Mouse (Mus musculus): ENCODE measurements around the gene Lpcat2. TPM values are rescaled to one million over a fixed set of nuclear protein-coding genes. Genes with fewer than 3 reads are reported as not detected.

Gene Lpcat2
- polyA plus RNA-seq, 1 experiment from 2014 or later, result 7.3 TPM

DNA sequence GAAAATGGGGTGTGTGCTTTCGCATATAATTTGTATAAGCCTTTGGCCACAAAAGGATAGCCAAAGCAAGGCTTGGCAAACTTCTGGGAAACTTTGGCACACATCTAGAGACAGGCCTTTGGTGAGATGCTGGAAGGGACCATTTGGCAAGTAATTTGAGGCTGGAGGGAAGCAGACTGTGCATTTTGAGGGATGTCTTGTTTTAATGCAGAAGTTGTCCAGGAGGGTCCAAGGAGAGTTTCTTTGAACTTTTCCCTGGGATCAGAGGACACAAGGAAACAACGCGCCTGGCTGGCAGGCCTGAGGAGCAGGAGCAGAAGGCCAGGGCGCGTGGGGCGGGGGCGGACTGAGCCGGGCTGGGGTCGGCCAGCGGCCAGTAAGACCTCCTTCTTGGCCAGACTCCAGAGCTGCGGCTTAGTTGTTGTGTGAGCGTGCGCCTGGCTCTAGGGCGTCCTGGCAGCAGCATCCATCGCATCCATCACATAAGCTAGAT, 26.8 kb upstream of the Lpcat2 start:
- Histone ChIP-seq H3K27ac (ENCODE audit: low read length) (no peak overlapping the region), H3K4me2 (ENCODE audit: low read length) (peak overlapping the region; percentile 17; the same call in 1 of the 2 replicates), H3K9ac (replicated peaks; ENCODE audit: low read depth, low read length) (no peak overlapping the region), H3K27me3 (replicated peaks; ENCODE audit: control insufficient read depth, insufficient read depth, low read length) (peaks cover 12% of the 10 kb centered on the region), H3K9me3 (ENCODE audit: control insufficient read depth, low read length) (no peaks in the 10 kb centered on the region), H3K4me1 (replicated peaks; ENCODE audit: control insufficient read depth, insufficient read depth, low read length) (peaks cover 17% of the 10 kb centered on the region), H3K36me3 (ENCODE audit: control insufficient read depth, insufficient read depth) (no peaks in the 10 kb centered on the region), H3K4me3 (replicated peaks; ENCODE audit: low read length) (no peak overlapping the region)
- peak; percentile 86 for ATAC-seq
- 17% methylated on average over 15 of the region's 15 CpGs for WGBS

DNA sequence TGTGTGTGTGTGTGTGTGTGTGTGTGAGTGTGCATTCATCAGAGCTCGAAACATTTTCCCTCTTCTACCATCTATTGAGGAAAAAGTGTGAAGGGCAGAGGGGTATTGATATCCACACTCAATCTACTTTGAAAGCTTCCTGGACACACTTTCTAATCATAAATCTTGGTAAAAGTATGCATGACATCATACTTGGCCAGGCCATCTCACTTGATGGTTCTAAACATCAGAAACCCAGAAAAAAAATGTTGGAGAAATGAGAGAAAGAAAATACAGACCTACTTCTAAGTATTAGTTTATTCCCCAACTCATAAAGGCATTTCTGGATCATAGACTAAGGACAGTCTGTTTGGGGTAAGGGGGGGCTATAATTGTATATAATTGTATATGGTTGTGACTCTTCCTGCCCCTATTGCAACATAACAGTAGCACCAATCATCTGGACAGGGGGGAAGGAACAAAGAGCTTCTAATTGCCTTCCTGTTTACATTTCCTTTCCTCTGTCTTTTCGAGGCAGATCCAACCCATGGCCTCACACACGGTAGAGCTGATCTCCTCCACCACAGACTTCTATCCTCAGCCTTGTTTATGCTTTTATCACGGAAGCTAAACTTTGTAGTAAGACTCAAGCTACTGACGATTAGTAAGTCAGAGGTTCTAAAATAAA, 20.9 kb upstream of the Lpcat2 start:
- Histone ChIP-seq H3K9ac (replicated peaks; ENCODE audit: low read depth, low read length) (no peak overlapping the region), H3K36me3 (ENCODE audit: control insufficient read depth, insufficient read depth) (no peaks in the 10 kb centered on the region), H3K9me3 (ENCODE audit: control insufficient read depth, low read length) (no peaks in the 10 kb centered on the region), H3K27me3 (replicated peaks; ENCODE audit: control insufficient read depth, insufficient read depth, low read length) (no peaks in the 10 kb centered on the region), H3K4me1 (replicated peaks; ENCODE audit: control insufficient read depth, insufficient read depth, low read length) (no peaks in the 10 kb centered on the region), H3K27ac (ENCODE audit: low read length) (no peak overlapping the region), H3K4me3 (replicated peaks; ENCODE audit: low read length) (no peak overlapping the region), H3K4me2 (ENCODE audit: low read length) (no peak overlapping the region)
- 67% methylated on average over 5 of the region's 5 CpGs for WGBS
- no peak for ATAC-seq

DNA sequence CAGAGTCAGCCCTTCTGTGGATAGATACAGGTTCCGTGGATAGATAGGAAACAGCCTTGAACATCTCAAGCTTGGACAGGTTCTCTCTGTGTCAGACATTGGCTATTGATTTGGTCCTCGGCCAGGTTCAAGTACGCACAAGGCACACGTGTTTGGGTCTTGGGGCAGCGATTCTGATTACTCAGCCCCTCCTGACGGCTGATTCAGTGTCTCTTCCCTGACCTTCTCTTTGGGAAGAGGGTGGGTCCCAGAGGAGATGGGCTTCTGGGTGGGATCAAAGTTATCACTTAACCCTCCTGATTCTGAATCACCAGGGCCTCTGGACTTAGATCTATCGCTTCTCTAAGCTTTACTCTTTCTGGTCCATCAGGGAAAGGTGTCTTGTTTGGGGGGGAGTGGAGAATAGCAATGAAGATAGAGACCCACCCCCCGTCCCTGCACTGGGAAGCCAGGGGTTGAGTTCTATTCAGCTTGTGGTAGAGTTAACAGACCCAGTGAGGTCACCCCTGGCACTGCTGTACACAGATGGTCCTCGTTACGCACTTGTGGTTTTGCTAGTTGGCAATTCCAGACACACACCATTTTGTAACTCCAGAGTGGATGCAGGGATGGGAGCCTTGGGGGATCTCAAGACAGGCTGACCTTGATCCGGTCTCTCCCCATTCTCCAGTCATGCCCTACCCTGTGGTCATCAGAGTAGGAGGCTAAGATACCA, 20.2 kb upstream of the Lpcat2 start:
- no peaks in the 10 kb centered on the region for H3K4me1 ChIP-seq (replicated peaks; ENCODE audit: control insufficient read depth, insufficient read depth, low read length)
- H3K36me3 ChIP-seq (ENCODE audit: control insufficient read depth, insufficient read depth), result no peaks in the 10 kb centered on the region
- WGBS, result 87% methylated on average over 11 of the region's 11 CpGs
- no peak for ATAC-seq
- no peak overlapping the region for H3K4me3 ChIP-seq (replicated peaks; ENCODE audit: low read length)
- H3K9me3 ChIP-seq (ENCODE audit: control insufficient read depth, low read length), result no peaks in the 10 kb centered on the region
- H3K9ac ChIP-seq (replicated peaks; ENCODE audit: low read depth, low read length), result no peak overlapping the region
- no peaks in the 10 kb centered on the region for H3K27me3 ChIP-seq (replicated peaks; ENCODE audit: control insufficient read depth, insufficient read depth, low read length)
- H3K4me2 ChIP-seq (ENCODE audit: low read length), result no peak overlapping the region
- H3K27ac ChIP-seq (ENCODE audit: low read length), result no peak overlapping the region

DNA sequence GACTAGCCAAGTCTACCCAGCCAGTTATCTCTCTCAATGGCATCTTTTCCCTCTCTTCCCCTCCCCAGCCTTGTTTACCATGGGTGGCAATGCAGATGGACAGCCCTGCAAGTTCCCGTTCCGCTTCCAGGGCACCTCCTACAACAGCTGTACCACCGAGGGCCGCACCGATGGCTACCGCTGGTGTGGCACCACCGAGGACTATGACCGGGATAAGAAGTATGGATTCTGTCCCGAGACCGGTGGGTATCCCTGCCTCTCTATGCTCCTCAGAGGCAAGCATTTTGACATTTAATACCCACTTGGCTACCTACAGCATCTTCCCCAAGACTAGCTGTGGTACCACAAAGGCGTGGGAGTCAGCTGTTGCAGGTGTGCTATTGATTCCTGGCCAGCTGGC, 19.2 kb upstream of the Lpcat2 start:
- Histone ChIP-seq H3K27me3 (replicated peaks; ENCODE audit: control insufficient read depth, insufficient read depth, low read length) (no peaks in the 10 kb centered on the region), H3K9ac (replicated peaks; ENCODE audit: low read depth, low read length) (no peak overlapping the region), H3K27ac (ENCODE audit: low read length) (no peak overlapping the region), H3K4me3 (replicated peaks; ENCODE audit: low read length) (no peak overlapping the region), H3K4me1 (replicated peaks; ENCODE audit: control insufficient read depth, insufficient read depth, low read length) (no peaks in the 10 kb centered on the region), H3K9me3 (ENCODE audit: control insufficient read depth, low read length) (no peaks in the 10 kb centered on the region), H3K4me2 (ENCODE audit: low read length) (no peak overlapping the region), H3K36me3 (ENCODE audit: control insufficient read depth, insufficient read depth) (no peaks in the 10 kb centered on the region)
- 94% methylated on average over 11 of the region's 11 CpGs for WGBS
- no peak for ATAC-seq

DNA sequence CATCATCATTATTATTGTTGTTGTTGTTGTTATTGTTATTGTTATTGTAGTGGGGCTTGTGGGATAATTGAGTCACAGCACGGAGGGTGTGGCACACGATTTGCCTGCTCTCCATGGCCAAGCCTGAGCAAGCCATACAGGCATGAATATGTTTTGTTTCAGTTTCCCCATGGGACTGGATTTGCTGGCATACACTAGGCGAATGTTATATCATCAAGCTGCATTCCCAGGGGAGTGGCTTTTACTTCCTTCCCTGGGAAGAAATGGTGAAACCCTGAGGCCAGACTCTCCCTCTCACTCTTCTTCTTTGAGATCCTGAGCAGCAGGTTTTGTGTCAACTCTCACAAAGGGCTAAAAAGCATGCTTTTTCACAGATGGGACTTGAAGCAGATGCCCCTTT, 16.5 kb upstream of the Lpcat2 start:
- Histone ChIP-seq H3K36me3 (ENCODE audit: control insufficient read depth, insufficient read depth) (no peaks in the 10 kb centered on the region), H3K27ac (ENCODE audit: low read length) (no peak overlapping the region), H3K27me3 (replicated peaks; ENCODE audit: control insufficient read depth, insufficient read depth, low read length) (no peaks in the 10 kb centered on the region), H3K9ac (replicated peaks; ENCODE audit: low read depth, low read length) (no peak overlapping the region), H3K4me1 (replicated peaks; ENCODE audit: control insufficient read depth, insufficient read depth, low read length) (no peaks in the 10 kb centered on the region), H3K4me2 (ENCODE audit: low read length) (no peak overlapping the region), H3K4me3 (replicated peaks; ENCODE audit: low read length) (no peak overlapping the region), H3K9me3 (ENCODE audit: control insufficient read depth, low read length) (no peaks in the 10 kb centered on the region)
- WGBS, result 79% methylated on average over 3 of the region's 3 CpGs
- no peak for ATAC-seq

DNA sequence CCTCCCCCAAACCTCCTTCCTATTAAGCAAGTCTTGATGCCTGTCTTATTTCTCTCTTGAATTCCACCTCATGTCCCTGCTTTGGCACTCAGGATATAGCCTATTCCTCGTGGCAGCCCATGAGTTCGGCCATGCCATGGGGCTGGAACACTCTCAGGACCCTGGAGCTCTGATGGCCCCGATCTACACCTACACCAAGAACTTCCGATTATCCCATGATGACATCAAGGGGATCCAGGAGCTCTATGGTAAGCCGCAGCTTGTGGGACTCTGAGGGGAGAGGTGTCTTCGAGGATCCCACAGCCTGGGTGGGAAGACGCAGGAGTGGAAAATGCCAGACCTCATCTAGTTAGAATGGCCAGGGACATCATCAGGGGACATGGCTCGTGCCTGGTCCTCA, 16.0 kb upstream of the Lpcat2 start:
- H3K9ac ChIP-seq (replicated peaks; ENCODE audit: low read depth, low read length), result no peak overlapping the region
- no peaks in the 10 kb centered on the region for H3K9me3 ChIP-seq (ENCODE audit: control insufficient read depth, low read length)
- no peaks in the 10 kb centered on the region for H3K27me3 ChIP-seq (replicated peaks; ENCODE audit: control insufficient read depth, insufficient read depth, low read length)
- no peak overlapping the region for H3K4me2 ChIP-seq (ENCODE audit: low read length)
- 94% methylated on average over 8 of the region's 8 CpGs for WGBS
- no peaks in the 10 kb centered on the region for H3K4me1 ChIP-seq (replicated peaks; ENCODE audit: control insufficient read depth, insufficient read depth, low read length)
- no peak for ATAC-seq
- no peaks in the 10 kb centered on the region for H3K36me3 ChIP-seq (ENCODE audit: control insufficient read depth, insufficient read depth)
- no peak overlapping the region for H3K4me3 ChIP-seq (replicated peaks; ENCODE audit: low read length)
- no peak overlapping the region for H3K27ac ChIP-seq (ENCODE audit: low read length)

DNA sequence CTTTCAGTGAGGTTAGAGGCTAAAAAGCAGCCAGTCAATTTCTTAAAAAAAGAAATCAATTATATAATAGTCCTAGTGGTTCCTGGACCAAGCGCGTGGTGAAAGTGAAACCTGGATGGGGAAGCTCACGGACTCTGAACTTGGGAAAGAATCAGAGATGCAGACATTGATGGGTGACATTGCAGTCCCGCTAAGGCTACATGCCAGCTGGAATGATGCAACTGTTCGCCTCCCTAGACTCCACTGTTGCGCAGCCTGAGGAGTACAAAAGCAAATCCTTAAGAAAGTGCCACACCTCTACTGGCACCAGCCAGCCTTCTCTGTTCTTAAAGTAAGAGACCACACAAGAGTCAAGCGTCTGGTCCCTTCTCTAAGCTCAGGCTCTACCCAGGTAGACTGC, 15.3 kb upstream of the Lpcat2 start:
- ATAC-seq, result no peak
- Histone ChIP-seq H3K36me3 (ENCODE audit: control insufficient read depth, insufficient read depth) (no peaks in the 10 kb centered on the region), H3K9me3 (ENCODE audit: control insufficient read depth, low read length) (no peaks in the 10 kb centered on the region), H3K4me3 (replicated peaks; ENCODE audit: low read length) (no peak overlapping the region), H3K4me1 (replicated peaks; ENCODE audit: control insufficient read depth, insufficient read depth, low read length) (no peaks in the 10 kb centered on the region), H3K9ac (replicated peaks; ENCODE audit: low read depth, low read length) (no peak overlapping the region), H3K4me2 (ENCODE audit: low read length) (no peak overlapping the region), H3K27ac (ENCODE audit: low read length) (no peak overlapping the region), H3K27me3 (replicated peaks; ENCODE audit: control insufficient read depth, insufficient read depth, low read length) (no peaks in the 10 kb centered on the region)
- WGBS, result 89% methylated on average over 7 of the region's 7 CpGs

DNA sequence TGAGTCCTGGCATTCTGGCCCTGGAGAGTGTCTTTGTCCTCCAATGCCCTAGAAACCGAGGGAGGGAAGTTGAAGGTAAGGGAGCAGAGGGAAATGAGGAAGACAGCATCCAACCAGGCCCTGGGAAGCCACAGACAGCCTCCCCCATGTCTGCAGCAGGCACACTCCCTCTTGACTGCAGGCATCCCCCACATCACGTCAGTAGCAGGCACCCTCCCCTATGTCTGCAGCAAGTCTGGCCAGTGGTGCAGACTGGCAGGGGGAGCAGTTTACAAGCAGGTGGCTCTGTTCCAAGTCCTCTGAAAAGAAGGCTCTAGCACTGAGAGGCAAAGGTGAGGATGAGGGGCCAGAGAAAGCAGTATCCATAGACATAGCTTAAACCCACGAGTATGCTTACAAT, 8.5 kb upstream of the Lpcat2 start:
- WGBS, result 5% methylated on average over 3 of the region's 3 CpGs
- H3K9me3 ChIP-seq (ENCODE audit: control insufficient read depth, low read length), result no peaks in the 10 kb centered on the region
- no peak overlapping the region for H3K4me2 ChIP-seq (ENCODE audit: low read length)
- no peaks in the 10 kb centered on the region for H3K36me3 ChIP-seq (ENCODE audit: control insufficient read depth, insufficient read depth)
- H3K9ac ChIP-seq (replicated peaks; ENCODE audit: low read depth, low read length), result no peak overlapping the region
- H3K27ac ChIP-seq (ENCODE audit: low read length), result peak overlapping the region; percentile 5; the same call in 1 of the 2 replicates
- ATAC-seq, result peak; percentile 21; the same call in 1 of the 2 replicates
- H3K27me3 ChIP-seq (replicated peaks; ENCODE audit: control insufficient read depth, insufficient read depth, low read length), result no peaks in the 10 kb centered on the region
- H3K4me3 ChIP-seq (replicated peaks; ENCODE audit: low read length), result no peak overlapping the region
- H3K4me1 ChIP-seq (replicated peaks; ENCODE audit: control insufficient read depth, insufficient read depth, low read length), result peaks cover 12% of the 10 kb centered on the region

DNA sequence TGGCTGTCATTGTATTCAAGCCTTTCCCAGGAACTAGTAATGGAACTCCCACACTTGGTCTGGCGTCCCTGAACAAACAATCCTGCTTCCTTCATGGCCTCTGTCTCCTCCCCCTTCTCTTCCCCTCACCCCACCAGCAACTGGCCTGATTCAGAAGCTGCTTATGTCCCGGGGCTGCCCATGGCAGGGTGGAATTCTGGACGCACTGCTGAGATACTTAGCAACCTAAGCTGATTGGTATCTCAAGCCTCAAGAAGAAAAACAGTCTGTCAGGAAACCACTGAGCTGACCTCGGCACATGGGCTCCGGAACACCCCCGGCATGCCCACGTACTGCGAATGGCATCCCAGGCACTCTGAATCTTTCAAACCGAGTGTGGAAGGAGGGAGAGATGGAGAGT, 7.8 kb upstream of the Lpcat2 start:
- Histone ChIP-seq H3K9ac (replicated peaks; ENCODE audit: low read depth, low read length) (no peak overlapping the region), H3K27me3 (replicated peaks; ENCODE audit: control insufficient read depth, insufficient read depth, low read length) (no peaks in the 10 kb centered on the region), H3K9me3 (ENCODE audit: control insufficient read depth, low read length) (no peaks in the 10 kb centered on the region), H3K4me3 (replicated peaks; ENCODE audit: low read length) (no peak overlapping the region), H3K4me1 (replicated peaks; ENCODE audit: control insufficient read depth, insufficient read depth, low read length) (peaks cover 12% of the 10 kb centered on the region), H3K27ac (ENCODE audit: low read length) (no peak overlapping the region), H3K4me2 (ENCODE audit: low read length) (no peak overlapping the region), H3K36me3 (ENCODE audit: control insufficient read depth, insufficient read depth) (no peaks in the 10 kb centered on the region)
- WGBS, result 31% methylated on average over 9 of the region's 9 CpGs
- 0 out of 2 replicates have a peak, but pooled peaks have one; percentile 21 for ATAC-seq

Data from forebrain, embryonic 16.5 days (tissue).